Mouse (Mus musculus) cerebellum, postnatal 14 days (tissue): ENCODE measurements at regions not wholly inside any gene's neighbourhood (a gene's known extent, or its start where the extent isn't known, plus 50 kb on each side); places are given as distances from the start of the nearest gene placed in this dataset.
A peak's percentile ranks its signal among the peaks of the same experiment; 100 is the strongest.

Experiments
- DNase-seq, 2 experiments: peaks; one replicate each; pipeline ENCODE4 v3.0.0; 2021; ENCODE audit warnings: mixed read lengths in 2 of 2

DNA sequence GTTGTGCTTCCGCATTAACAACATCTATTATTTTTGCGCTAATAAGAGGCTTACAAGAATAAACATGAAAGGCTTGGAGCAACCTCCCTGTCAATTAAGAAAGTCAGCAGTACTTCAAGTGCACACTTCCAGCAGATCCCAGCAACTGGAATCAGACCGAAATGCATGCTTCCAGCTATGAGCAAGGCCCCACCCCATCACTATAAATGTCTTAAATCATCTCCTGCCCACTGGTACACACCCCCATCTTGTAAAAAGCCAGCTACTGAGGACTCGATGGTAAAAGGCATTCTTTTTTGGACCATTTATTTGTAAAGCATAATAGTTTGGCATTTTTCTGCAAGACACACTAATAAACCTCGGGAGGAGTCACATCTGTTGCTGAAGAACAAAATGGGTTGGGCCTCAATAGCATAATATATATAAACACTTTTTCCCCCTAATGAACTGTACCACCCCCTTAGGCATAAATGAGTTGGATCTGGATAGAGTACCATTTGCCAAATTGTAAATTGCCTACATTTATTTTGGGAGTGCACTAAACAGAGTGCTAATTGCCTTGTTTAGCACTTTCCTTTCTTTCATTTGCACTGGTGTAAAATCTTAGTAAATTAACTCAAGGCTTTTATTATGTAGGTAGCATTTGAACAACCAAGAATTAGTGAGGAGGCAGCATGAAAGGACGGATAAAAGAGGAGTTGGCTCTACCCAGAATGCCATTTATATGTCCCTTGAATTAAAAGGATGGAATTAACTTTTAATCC is 371.8 kb downstream of the Nr2f2 start:
- no peak for DNase-seq

GRCm38 (mm10) chr7:69992383-69993327 is 373.9 kb downstream of the Nr2f2 start:
- DNase-seq = no peak

DNA sequence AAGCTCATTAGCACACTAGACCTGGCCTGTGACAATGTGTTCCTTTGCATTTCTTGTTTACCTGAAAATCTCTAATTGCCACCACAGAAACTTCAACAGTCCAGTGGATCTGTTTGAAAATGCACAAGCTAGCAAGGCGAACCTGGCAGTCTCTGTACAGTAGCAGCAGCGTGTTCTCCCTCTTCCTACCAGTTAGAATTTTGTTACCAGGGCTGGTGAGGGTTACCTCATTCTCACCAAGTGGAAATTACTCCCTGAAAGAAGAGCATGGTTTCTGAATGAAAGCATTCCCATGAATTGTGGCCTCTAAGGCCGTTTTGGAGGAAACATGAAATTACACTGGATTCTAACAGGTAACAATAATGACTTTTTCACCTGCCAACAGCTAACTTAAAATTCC is 374.6 kb downstream of the Nr2f2 start:
- DNase-seq = peak in 1 of 2 experiments; percentile 11

DNA sequence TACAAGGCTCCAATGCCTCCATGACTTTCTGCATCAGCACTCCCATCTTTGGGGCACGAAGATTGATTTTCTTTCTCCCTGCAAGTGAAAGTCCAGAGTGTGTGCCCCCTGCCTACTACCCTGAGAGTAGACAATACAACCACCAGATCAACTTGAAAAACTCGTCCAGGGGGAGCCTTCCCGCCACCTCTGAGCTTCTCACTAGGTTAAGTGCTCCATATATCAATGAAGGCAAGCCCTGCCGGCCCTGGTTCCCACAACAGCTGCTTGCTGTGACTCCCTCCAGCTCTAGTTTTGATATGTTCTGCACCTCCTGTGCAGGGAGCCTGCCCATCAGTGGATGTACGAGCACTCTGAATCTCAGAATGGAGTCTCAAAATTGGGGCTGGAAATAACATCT is 377.8 kb downstream of the Nr2f2 start:
- peak in 1 of 2 experiments; percentile 7 for DNase-seq

- no peak for DNase-seq
These were observed 385.2 kb downstream of the Nr2f2 start for GRCm38 (mm10) chr7:69981301-69981700.

DNA sequence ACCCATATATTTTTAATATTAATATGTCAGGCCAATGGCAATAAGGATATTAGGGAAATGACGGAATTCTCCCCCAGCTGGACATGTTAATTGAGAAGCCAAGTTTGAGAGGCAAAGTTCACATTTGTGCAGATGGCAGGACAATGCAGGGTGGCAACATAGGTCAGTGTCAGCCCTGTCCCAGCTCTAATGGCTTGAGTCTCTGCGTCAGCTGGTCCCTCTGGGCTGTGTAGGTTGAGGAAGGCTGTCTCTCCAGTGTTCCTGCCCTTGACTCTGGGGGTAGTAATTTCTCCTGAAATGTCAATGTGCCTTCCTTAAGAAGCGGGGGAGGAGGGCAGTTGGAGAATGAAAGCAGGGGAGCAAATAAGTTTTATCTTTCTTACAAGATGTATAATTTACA is 390.2 kb downstream of the Nr2f2 start:
- no peak for DNase-seq

DNA sequence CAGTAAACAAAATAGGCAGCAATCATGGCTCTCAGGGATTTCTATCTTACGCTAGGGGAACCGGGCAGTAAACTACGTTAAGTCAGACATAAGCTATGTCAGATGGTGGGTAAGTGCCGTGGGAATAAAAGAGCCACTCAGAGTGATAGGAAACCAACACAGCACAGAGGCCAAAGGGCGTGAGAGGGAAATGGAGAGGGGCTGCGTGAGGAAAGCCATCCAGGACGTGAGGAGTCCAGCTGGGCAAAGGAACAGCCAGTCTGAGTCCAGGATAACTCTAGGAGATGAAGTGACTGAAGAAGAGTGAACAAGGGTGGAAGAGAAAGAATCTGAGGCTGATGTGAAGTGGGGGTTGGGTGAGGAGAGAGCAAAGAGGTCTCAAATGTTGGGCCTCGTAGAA is 402.5 kb downstream of the Nr2f2 start:
- no peak for DNase-seq

- peak in 1 of 2 experiments; percentile 10 for DNase-seq
These were observed 416.3 kb downstream of the Nr2f2 start for GRCm38 (mm10) chr7:69950221-69950670.

DNA sequence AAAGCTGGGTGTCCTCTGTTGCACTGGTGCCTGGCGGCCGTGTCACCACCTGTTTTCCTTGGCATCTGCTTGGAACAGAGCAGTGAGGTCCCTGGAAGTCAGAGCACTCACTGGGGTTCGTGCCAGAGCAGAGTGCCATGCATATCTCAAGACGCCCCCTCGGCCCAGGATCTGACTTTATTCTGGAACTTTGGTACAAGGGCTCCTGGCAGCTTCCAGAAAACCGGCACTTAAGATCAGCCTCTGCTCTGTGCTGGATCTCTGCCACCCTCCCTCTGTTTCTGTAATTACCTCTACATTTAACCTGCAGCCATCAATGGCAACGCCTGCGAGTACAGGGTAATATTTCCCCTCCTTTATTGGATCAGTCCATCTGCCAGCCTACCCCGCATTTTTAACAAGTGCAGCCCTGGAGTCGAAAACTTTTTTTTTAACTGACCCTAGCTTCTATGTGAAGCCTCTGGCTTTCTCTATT is 416.9 kb downstream of the Nr2f2 start:
- DNase-seq = peak; percentile 78 to 81

GRCm38 (mm10) chr7:69946396-69946795 is 420.1 kb downstream of the Nr2f2 start:
- no peak for DNase-seq

- no peak for DNase-seq
These were observed 424.7 kb downstream of the Nr2f2 start for GRCm38 (mm10) chr7:69941881-69942280.

DNA sequence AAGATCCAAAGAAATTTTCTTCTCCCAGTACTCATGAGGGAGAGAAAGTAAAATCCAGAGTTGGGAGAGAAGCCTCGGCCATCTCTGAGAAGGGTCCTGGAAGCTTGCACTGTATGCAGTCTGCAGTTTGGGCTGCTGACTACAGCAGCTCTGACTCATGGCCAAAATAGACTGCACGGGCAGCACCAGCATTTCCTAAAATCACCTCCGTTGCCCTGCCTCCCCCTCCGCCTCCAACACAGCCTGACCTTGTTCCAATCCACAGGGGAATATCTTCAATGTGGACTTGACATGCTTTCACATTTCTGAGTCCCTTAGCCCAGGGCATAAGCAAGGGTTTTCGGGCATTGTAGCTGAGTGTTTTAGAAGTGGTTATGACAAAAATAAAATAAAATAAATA is 441.3 kb downstream of the Nr2f2 start:
- DNase-seq = no peak

DNA sequence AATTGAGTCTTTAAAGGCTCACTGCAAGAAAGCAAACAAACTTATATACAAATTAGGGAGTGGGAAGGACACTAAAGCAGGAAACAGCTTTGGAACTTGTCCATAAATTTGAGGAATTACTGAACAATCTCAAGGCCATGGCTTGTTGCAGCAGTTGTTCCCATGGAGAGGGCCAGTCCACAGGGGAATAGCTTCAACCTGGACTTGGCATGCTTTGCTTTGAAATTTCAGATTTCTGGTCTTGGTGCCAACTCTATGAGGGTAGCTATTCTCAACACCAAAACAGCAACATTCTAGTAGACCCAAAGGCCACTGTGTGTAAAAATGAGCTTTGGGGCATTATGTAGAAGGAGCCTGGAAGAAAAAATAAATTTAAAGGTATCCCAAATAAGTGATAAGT is 442.0 kb downstream of the Nr2f2 start:
- peak in 1 of 2 experiments; percentile 4 for DNase-seq

GRCm38 (mm10) chr7:69911760-69912159 is 454.8 kb downstream of the Nr2f2 start:
- DNase-seq = no peak

DNA sequence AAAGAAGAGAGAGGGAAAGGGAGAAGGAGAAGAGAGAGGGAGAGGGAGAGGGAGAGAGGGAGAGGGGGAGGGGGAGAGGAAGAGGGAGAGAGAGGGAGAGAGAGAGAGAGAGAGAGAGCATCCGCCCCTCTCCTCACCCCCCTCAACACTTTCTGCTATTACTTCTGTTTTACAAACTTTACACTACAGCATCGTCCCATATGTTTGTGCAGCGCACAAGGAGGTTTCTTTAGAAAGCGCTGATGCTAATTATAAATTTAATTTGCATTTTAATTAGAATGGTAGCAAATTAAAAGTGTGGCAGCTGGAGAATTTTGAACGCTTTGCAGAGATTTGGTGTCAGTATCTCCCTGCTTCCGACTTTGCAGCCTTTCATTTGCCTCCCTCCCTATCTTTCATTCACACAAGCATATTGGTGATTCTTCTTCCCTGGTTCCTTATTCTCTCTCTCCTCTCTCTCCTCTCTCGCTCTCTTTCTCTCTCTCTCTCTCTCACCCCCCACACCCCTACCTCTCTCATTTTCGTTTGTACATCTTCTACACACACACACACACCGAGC is 476.0 kb downstream of the Nr2f2 start:
- DNase-seq = no peak

DNA sequence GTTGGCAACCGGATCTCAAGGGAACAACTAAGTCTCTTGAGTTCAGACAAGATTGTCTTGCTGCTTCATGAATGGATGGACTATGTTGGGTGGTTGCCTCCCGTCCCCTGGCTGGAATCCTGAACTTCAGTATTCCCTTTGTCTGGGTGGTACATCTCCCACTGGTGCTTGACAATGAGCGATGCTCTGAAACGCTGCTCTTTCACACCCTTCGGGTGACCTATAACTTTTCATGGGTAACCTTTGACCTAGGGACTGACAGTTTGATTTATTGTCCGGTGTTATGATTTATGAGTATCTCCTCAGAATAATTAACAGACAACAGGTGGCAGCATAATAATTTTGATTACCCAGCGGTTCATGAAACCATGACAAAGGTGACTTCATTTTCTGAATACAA is 478.3 kb downstream of the Nr2f2 start:
- DNase-seq = no peak

DNA sequence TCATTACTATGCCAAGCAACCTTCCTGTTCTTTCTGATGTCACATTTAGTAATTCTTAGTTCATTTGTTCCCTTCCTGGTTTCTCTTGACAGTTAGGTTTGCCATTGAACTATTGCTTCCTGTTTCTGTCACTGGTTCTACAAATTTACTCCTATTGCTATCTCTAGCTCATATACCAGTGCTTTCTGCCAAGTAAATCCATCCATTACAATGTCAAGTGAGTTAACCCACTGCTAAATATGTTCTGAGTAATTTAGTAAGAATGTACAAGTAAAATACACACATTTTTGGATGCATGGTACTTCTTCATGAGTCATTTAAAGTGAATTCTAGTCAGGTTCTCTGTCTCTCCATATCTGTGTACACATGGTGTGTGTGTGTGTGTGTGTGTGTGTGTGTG is 489.5 kb downstream of the Nr2f2 start:
- DNase-seq = no peak

DNA sequence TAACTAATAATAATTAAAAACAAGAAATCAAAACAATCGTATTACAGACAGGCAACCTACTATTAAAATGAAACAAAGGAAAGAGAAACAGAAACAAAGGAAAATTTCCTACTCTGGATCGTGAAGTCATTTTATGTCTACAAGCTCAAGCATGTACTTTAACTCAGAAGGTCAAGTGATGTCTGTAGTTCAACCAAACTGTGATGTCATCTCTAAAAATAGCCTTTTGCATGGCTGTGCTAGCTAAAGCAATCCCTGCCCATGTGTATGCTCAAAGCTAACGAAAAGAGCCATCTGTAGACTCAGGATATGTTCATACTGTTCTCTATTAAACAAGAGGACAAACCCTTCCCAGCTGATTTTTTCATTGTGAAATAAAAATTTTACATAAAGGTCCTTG is 500.7 kb downstream of the Nr2f2 start:
- no peak for DNase-seq

DNA sequence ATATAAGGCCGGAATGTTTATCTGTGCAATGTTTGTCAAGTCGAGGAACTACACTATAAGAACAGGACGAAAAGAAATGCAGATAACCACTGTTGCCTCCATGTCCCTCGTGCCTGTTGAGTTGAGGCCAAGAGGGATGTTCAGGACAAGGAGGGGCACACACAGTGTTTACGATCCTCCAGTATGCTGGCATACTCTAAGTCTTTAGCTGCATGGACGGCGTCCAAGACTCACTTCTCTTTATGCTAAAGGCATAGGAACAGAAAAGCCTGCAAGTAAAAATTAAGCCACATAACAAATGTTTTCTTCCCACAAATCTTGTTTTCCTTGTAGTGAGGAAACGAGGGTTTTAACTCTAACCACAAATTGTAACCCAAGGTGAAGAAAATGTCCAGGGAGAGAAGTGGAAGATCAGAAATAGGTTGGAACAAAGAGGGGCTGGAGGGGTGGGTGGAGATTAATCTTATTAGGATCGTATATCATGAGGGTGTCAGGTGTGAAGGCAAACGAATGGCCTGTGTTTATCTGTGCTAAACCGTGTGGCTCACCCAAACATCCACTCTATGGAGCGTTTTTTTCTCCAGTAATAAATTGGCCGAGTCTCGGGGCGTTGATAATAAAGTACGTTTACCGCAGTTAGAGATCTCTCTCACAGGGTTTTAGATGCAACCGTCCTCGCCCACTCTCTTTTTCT is 521.8 kb downstream of the Nr2f2 start:
- no peak for DNase-seq

- DNase-seq = no peak
These were observed 529.2 kb downstream of the Nr2f2 start for GRCm38 (mm10) chr7:69837379-69837778.

GRCm38 (mm10) chr7:69827251-69827650 is 539.3 kb downstream of the Nr2f2 start:
- no peak for DNase-seq

DNA sequence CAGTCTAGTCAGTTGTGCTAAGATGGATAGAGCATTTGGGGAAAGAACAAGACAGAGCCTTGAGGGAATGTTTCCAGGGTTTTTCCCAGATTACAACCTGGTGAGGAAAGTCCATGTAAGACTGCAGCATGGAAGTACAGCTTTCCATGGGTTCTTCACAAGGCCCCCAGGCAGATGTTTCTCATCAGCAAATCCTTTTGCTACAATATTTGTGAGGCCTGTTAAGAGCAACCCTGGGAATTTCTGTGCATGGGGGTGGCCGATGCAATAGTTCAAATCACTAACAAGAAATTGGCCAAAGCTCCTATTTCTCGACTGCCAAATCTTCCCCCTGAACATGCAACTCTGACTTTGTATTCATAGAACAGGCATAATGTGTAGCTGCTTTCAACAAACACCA is 546.0 kb downstream of the Nr2f2 start:
- no peak for DNase-seq

DNA sequence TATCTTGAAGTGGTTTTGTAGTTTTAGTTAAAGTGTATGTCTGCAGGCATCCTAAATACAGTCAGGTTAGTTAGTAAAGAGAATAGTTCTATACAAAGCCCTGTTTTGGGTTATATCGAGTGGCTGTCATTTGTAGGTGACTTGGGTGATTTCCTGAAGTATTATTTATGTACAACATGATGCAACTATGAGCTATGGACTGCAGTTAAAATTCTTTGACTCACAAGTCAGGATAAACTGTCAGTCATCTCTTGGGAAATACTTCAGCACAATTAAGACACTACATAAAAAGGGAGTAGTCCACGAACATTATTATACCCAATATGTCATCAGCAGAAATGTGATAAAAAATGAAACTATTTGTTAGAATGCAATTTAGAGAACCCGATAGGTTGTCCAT is 554.2 kb downstream of the Nr2f2 start:
- no peak for DNase-seq
